Mouse (Mus musculus) olfactory bulb, adult 2 months (tissue): Measurements from ENCODE around the gene Pim1.

Experiments used
- CTCF ChIP-seq: fragments of 200-500 bp; IDR thresholded peaks from 2 replicates; pipeline ENCODE4 v1.5.1; 2012; ENCODE audit warnings: low read depth, mild to moderate bottlenecking, low read length, moderate library complexity; ENCODE audit not compliant: insufficient read depth
- POLR2A ChIP-seq: fragments of 200-500 bp; IDR thresholded peaks from 2 replicates; pipeline ENCODE4 v1.6.1; 2012; ENCODE audit warnings: mild to moderate bottlenecking, low read depth, low read length, moderate library complexity; ENCODE audit not compliant: insufficient read depth

DNA sequence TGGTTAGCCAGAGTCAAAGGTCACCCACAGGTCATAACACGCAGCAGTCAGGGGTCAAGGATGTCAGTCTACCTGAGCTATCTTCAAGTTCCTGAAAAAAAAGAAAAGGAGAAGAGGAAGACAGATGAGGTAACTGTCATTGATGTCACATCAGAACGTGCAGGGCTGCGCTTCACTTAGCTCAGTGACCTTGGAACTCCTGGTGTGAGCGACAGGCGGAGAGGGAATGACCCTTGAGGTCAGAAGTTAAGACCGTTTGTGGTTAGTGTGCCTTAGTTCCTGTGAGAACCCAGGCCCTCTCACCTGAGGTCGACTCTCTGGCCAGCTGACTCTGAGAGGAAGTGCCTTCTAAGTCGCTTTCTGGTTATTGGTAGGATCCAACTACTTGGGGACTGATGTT lies 20.1 kb downstream of the Pim1 start:
- TF ChIP-seq CTCF (no peak), POLR2A (no peak)
